Mouse (Mus musculus) kidney, adult 11 months (tissue): ENCODE measurements around the gene Usp34.
"Not testable (repeated sequence)": the region's sequence is repeated elsewhere in the genome, so short reads cannot be mapped to it uniquely, and the experiment has no call there.

Source experiments
- DNase-seq: peaks from one replicate; pipeline ENCODE4 v3.0.0; 2022

Usp34 gene

DNA sequence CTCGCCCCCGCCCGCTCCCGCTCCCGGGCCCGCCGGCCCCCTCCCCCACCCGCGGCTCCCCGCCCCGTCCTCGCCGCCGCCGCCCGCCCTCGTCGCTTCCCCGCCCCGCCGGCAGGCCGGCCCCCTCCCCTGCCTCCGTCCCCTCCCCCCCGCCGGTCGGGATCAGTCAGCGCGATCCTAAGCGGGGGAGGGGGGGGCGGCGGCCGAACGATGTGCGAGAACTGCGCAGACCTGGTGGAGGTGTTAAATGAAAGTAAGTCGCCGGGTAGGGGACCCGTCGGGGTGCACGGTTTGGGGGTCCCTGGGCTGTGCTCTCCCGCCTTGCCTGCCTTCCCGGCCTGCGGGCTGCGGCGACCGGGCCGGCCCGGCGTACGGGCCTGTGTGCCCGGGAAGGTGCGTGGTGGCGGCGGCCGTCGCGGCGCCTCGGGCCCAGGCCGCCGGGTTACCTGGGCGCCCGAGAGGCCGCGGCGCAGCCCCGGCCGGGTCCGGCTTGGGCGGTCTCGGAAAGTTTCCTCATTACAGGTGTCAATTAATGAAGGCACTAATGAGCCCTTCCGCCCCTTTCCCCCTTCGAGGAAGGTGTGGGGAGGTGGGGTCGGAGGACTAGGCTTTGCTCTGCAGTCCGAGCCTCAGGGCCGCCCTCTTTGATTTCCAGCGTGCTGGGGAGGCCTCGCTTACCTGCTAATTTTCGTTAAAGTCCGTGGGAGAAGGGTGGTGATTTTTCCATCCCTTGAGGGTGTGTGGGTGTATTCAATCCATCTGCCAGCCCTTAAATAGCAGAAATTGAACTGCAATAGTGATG lies at the start of gene Usp34:
Gene Usp34, plus strand, starts transcription at position 132 of the 802 bp plus-strand sequence.
- DNase-seq = peak; percentile 62

GRCm38 (mm10) chr11:23259073-23259472 lies 47.6 kb upstream of the Usp34 start:
- DNase-seq = no peak

- DNase-seq = no peak
Observed at GRCm38 (mm10) chr11:23259481-23259880, 47.2 kb upstream of the Usp34 start.

- DNase-seq = no peak
Observed at GRCm38 (mm10) chr11:23260186-23260585, 46.5 kb upstream of the Usp34 start.

DNA sequence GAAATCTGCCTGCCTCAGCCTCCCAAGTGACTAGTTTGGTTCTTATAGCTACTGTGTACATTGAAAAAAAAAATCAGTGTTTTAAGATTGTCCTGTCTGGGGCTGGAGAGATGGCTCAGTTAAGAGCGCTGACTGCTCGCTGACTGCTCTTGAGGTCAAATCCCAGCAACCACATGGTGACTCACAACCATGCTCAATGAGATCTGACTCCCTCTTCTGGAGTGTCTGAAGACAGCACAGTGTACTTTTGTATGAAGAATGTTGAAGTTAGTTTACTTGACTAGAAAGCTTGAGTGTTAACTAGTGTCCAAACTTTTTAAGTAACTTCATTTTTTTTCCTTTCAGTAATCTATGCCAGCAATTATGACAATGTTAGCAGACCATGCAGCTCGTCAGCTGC lies 45.2 kb upstream of the Usp34 start:
- DNase-seq = no peak

- no peak for DNase-seq
Observed at GRCm38 (mm10) chr11:23264949-23265348, 41.7 kb upstream of the Usp34 start.

DNA sequence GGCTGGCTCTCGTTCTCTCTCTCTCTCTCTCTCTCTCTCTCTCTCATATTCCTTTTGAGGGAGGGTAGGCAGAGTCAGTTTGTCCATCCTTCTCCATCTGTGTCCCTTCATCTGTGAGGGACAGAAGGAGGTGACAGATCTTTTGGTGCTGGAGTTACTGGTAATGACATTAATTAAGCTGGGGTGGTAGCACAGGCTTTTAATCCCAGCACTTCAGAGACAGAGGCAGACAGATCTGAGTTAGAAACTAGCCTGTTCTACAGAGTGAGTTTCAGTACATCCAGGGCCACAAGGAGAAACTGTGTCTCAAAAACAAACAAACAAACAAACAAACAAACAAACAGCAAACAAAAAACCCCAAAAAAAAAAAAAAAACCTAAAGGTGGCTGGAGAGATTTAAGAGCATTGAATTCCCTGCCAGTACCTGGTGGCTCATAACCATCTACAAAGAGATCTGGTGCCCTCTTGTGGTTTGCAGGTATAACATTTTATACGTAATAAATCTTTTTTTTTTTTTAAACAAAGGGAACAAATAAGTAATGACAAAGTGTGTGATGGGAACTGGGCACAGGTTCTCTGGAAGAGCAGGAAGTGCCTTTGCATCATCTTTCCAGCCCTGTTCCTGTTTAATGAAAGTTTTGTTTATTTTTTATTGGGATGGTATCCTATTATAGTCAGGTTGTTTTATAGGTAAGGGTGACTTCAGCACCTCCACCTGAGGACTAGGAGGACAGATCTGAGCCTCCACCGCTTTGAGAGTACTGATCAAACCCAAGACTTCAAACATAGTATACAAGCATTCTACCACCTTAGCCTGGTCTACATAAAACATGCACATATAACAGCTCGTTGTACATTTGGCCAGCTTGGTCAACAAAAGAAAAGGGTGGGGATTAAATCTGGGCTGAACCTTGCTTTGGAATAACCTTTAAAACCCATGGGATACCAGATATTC lies 34.6 kb upstream of the Usp34 start:
- DNase-seq = no peak

GRCm38 (mm10) chr11:23275780-23276179 lies 30.9 kb upstream of the Usp34 start:
- DNase-seq = no peak

- no peak for DNase-seq
Observed at GRCm38 (mm10) chr11:23284469-23284868, 22.2 kb upstream of the Usp34 start.

DNA sequence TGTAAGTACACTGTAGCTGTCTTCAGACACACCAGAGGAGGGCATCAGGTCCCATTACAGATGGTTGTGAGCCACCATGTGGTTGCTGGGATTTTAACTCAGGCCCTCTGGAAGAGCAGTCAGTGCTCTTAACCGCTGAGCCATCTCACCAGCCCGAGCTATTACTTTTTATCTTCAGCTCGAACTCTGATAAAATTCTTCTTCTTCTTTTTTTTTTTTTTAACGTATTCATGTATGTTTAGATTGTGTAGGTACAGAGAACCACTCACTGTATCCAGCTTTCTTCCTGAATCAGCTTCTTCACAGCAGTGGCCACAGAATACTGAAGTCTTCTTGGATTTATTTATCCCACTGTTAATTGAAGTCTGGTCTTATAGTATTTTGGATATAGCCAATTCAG lies 17.8 kb upstream of the Usp34 start:
- not testable (repeated sequence) for DNase-seq

DNA sequence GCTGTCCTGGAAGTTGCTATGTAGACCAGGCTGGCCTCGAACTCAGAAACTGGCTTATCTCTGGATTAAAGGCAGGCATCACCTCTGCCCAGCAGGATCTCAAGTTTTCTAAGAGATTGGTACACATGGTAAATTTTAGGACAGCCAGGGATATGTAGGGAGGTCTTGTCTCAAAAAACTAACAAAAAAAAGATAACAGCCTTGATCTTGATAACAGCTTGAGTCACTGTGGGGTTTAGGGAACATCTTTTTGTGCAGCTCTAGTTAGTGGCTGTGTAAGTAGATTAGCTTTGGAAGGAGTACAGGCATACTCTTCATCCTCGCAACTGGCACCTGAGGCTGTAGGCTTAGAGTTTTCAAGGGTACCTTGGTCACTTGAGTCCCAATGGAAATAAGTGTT lies 9.3 kb upstream of the Usp34 start:
- DNase-seq = no peak

GRCm38 (mm10) chr11:23298301-23298700 lies 8.4 kb upstream of the Usp34 start:
- no peak for DNase-seq

- DNase-seq = no peak
Observed at GRCm38 (mm10) chr11:23299910-23300309, 6.8 kb upstream of the Usp34 start.

- no peak for DNase-seq
Observed at GRCm38 (mm10) chr11:23303126-23303525, 3.6 kb upstream of the Usp34 start.

DNA sequence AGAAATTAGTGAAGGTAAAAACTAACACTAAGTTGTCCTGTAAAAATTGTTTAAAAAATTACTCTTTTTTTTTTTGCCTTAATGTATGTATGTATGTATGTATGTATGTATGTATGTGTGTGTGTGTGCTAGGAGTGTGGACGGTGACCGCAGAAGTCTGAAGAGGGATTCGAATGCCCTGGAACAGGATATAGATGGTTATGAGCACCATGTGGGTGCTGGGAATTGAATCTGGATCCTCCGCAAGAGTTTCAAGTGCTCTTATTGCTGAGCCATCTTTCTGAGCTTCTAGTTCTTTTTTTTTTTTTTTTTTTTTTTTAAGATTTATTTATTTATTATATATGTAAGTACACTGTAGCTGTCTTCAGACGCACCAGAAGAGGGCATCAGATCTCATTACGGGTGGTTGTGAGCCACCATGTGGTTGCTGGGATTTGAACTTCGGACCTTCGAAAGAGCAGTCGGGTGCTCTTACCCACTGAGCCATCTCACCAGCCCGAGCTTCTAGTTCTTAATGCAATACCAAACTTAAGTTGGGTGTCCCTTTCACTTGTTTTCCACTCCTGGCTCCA lies 1.5 kb upstream of the Usp34 start:
- DNase-seq = not testable (repeated sequence)

DNA sequence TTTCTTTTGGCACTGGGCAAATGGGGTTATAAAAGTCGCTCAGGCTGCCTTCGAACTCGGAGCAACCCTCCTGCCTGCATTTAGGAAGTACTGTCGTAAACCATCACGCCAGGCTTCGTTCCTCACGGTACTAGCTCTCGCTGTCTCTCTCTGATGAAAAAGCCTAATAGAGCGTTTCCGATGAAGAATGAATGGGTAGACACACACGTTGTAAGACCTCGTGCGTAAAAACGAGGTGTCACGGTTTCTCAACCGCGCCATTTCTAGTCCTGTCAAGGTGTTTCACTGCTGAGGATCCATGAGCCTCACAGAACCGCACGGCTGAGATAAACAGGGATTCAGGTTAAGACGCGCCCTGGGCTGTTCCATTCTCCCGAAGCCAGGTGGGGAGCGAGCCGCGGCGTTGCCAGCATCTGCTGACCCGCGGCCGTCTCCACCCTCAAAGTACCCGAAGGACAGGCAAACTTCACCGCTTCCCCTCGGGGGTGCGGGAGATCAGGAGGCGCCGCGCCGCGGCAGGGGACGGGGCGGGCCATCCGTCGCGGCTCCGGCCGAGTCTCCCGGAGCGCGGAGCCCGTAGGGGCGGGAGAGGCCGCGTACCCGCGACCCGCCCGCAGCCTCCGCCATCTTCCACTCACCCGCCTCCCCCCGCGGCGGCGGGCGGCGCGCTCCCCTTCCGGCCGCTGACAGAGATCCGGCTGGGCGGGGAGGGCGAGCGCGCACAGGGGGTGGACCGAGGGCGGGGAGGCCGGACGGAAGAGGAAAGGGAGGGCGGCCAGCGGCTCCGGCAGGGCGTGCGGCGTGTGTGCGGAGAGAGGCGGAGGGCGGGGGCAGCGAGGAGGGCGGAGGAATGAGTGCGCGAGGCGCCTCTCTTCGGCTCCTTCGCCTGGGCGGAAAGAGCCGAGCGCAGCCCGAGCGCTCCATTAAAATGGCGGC lies 754 bp upstream of the Usp34 start:
- peak; percentile 96 for DNase-seq

DNA sequence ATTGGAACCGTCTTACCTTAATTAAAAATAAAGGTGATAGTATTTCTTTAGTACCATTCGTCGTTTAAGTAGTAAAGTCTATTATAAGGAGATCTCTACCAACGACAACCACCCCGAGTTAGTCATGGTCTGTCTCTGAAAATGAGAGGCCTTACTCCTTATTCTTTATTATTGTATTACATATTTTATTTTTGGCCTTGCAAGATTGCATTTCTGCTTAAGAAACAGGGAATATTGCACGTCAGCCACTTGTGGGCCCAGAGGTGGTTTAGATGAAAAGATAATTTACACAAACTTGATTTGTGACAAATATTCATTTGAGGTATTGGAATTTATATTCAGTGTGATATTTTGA lies 848 bp downstream of the Usp34 start:
- no peak for DNase-seq

GRCm38 (mm10) chr11:23313496-23313895 lies 6.8 kb downstream of the Usp34 start:
- DNase-seq = no peak

DNA sequence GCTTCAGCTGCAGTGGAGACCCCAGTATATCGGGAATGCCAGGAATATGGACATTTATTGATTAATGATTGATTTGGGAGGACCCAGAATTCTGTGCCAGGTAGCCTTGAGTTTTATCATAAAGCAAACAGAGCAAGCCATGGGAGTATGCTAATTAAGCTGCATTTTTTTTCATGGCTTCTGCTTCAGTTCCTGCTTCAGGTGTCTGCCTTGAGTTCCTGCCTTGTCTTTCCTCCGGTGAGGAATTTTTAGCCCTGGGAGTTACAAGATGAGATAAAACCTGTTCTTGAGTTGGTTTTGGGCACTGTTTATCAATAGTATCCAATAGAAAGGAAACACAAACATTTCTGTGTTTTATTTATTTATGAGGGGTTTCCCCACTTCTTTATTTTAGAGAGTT lies 22.7 kb downstream of the Usp34 start:
- DNase-seq = no peak

GRCm38 (mm10) chr11:23332136-23332535 lies 25.4 kb downstream of the Usp34 start:
- no peak for DNase-seq

GRCm38 (mm10) chr11:23335160-23335559 lies 28.5 kb downstream of the Usp34 start:
- DNase-seq = no peak

- not testable (repeated sequence) for DNase-seq
Observed at GRCm38 (mm10) chr11:23357226-23357625, 50.5 kb downstream of the Usp34 start.
